Mouse (Mus musculus) gastrocnemius, adult 8-10 months (tissue): ENCODE results near the gene Psat1. TPM values are rescaled to one million over a fixed set of nuclear protein-coding genes. Genes with fewer than 3 reads are reported as not detected.

Source experiments
- DNase-seq, 2 experiments: peaks; one replicate each; pipeline ENCODE4 v3.0.0; 2022; ENCODE audit warnings: low spot score in 2 of 2
- total RNA-seq, 4 experiments: library from RNA; stranded (reverse); gene quantifications; 2 replicates each; pipeline ENCODE4 v1.2.4; 2022

Psat1 gene
- total RNA-seq, 4 experiments from 2014 or later = 0.87 to 1.9 (median 1.0) TPM

DNA sequence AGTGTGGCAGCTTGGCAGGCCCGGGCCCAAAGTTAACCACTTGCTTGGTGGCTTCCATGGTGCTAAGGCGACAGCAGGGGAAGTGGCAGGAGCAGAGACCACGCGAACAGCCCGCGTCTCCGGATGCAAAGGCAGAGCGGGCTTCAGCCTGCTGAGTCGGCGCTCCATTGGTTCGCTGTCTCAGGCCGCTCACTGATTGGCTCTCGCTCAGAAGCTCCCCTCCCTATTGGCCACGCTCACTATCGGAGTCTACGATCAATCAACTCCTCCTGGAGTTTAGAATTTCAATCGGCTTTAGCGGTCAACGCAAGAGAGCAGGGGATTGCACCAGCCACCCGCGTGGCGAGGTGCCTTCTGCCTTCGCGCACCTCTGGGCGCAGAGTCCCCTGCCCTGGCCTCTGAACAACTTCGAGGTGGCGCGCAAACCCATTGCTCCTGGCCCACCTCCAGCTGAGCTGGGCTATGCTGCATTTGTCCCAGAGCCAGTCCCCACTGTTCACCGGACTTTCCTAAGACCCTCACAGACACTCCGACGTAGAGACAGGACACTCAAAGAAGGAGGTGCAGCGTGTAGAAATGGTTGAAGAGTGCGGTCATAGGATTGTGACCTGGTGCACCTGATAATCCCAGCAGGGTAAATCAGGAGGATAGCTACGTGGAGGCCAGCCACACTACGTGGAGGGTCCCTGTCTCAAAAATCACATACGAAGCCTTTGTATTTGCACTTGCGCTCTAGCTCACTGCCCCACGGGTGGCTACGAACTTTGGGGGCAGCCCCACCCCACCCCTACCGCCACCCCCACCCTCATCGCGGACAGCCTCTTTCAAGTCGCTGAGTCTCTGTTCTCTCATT lies 22.0 kb downstream of the Psat1 start:
- peak; percentile 57 to 61 for DNase-seq

- DNase-seq = peak in 1 of 2 experiments; percentile 9
These were observed 22.8 kb downstream of the Psat1 start for GRCm38 (mm10) chr19:15924181-15924865.

DNA sequence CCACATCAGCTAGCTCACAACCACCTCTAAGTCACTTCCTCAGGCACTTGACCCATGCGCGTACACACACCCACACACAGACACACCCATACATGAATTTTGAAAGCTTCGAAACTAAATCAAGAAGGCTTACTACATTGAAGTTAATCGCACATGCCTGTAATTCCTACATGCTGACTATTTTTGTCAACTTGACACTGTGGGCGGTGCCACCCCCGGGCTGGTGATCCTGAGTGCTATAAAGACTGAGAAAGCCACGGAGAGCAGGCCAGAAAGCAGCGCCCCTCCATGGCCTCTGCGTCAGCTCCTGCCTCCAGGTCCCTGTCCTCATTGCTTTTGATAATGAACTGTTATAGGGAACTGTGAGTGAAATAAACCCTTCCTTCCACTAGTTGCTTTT lies 23.7 kb downstream of the Psat1 start:
- no peak for DNase-seq

- DNase-seq = no peak
These were observed 27.8 kb downstream of the Psat1 start for GRCm38 (mm10) chr19:15919336-15919735.

DNA sequence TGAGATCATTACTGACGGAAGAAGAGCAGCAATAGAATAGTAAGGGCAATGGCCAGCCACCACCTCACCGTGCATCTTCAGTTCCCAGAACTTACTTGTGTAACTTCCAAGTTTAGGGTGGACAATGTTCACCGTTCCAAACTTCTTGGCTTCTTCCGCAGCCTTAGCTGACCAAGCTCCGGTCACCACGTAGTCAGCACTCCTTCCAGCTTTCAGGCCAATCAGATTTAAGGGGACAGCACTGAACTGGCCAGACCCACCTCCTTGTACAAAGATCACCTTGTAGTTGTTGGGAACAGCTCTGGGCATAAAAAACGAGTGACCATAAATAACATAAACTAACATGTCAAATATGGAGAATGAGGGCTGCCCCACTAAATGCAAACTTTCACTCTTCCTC lies 29.0 kb downstream of the Psat1 start:
- DNase-seq = no peak

DNA sequence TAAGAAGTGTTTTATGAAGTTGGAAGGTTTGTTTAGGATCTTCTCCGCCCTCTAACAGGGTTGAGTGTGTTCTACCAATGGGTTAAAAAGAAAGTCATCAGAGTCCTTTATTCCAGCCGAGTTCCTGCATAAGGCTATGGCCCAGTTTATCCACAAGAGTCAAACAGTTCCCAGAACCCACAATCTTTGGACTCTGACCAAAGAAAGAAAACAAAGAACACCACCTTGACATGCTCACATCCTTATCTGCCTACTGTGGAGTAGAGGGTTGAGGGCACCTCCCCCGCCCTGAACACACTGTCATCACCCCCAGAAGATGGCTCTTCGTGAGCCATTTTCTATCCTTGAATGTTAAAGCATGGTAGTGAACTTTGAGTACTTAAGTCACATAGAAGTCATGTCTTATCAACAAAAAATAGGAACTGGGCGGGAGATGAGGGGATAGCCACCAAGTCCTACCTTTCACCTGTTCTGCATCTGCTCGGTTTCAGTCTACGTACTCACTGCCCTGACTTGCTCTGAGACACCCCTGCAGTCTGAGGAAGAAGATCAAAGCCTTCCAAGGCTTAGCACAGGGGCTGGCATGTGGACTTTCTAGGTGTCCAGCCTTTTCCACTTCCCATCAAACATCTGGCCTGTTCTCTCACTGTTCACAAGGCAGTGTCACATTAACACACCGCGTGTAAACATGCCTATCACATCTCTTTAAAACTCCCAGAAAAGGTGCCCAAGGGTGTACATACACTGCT lies 33.7 kb downstream of the Psat1 start:
- DNase-seq = no peak

- no peak for DNase-seq
These were observed 35.7 kb downstream of the Psat1 start for GRCm38 (mm10) chr19:15911441-15911840.

DNA sequence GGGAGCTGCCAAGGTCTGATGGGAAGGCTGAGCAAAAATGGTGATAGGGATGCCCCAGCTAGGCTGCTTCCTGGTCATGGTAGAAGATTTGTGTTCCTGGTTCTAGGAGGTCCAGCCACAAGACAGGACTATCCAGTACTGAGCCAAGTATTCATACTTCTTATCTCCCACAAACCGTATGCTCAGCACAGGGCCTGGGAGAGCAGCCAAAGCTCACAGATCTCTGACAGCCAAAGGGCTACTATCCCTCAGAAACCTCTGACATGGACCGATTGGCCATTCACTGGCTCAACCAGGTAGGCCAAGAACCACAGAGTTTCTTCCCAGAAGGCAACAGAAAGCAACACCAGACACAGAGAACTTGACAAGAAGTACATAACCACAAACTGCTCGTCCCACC lies 36.1 kb downstream of the Psat1 start:
- DNase-seq = no peak

- DNase-seq = no peak
These were observed 36.6 kb downstream of the Psat1 start for GRCm38 (mm10) chr19:15910488-15910887.

GRCm38 (mm10) chr19:15908016-15908415 lies 39.1 kb downstream of the Psat1 start:
- DNase-seq = no peak

DNA sequence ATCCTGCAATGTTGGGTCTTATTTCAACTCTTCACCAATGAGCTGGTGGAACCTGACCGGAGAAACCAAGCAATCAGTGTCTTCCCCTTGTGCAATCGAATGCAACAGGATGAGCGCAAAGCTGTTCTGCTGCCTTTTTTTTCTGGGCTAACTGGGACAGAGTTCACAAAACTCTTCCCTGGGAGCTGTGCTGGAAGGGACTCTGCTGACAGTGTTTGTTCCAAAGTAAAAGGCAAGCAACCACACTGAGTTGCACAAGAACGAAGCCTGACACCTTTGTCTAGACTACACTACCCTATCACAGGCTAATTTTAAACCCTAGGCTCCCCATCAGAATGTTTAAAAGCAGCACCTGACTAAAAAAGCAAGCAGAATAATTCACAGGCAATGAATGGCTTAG lies 42.4 kb downstream of the Psat1 start:
- no peak for DNase-seq

DNA sequence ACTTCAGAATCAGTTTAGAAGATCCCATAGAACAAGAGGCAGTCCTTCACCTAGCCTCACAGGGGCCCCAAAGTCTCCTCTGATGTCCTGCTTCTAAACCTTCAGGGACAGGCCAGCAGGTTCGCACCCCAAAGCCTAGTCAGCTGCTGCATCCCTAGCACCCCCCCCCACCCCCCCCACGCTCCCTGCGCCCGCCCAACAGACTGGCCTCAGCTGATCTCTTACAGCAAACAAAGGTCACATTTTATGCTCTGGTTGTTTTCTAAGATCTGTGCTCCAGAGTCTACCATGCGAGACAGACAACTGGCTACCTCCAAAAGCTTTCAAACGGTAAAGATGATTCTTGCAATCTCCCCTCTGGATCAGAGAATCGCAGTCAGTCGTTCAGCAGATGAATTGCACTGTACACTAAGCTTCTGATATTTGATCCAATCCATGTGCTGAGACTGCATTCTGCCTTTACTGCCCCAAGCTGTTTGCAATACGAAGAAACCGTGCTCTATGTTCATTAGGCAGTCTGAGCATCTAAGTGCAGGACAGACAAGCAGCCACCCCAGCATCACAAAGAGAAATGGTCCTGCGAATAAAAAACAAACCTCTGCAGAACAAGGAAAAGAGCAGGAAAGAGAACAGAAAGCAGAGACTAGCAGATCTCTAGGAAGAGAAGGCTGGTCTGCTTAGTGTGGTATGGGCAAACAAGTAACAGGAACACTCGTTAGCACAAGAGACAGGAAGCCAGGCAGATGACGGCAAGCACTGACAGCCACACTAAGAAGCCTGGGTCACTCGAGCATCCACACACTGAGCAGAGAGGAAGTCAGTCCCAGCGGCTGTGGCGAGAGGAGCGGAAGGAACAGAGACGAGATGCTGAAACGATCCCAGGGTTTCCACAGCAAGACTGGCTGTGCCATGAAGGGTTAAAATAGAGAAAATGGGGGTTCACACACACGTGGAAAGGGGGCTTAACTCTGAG lies 43.3 kb downstream of the Psat1 start:
- DNase-seq = no peak

DNA sequence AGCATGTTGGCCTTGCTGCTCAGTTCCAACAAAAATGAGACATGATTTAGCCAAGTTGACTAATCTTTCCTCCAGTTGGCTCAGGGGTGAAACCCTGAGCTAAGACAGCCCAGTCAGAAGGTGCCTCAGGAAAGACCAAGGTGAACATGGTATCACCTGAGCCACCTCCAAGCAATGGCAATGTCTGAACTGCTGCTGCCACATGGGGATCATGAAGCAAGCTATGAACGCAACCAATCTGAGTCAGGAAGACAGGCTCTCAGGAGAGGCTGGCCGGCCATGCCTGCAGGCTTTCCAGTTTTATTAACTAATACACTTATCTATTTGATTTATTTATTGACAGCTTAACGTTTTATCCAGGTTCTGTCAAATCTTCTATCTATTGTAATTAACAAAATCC lies 51.5 kb downstream of the Psat1 start:
- no peak for DNase-seq

DNA sequence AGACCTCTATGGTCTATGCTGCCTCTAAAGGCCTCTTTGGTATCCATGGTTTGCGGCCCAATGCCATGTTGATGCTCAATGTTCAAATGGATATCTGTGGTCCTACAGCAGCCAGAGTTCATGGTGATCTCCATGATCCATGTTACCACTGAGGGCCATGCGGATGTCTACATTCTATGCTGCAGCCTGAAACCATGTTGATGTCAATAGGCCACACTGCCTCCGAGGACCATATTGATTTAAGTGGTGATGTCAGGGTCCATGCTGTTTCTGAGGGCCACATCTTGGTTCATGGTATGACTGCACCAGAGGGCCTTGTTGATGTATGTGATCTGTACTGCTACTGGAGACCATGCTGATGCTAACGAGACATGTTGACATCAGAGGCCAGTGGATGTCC lies 55.0 kb downstream of the Psat1 start:
- no peak for DNase-seq

DNA sequence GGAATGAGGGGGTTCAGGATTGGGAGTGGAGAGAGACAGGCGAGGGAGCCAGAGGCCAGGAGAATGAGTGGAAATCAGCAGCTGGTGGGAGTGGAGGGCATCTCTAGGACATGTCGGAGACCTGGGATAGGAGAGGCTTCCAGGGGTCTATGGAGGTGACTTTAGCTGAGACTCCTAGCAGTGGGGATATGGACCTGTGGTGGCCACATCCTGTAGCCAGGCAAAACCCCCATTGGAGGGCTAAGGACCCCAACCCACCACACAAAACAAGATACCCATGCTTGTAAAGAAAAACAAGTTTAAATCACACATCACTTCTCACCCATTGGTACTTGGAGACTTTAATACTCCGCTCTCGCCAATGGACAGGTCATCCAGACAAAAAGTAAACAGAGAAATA lies 58.7 kb downstream of the Psat1 start:
- no peak for DNase-seq

GRCm38 (mm10) chr19:15882705-15883426 lies 64.3 kb downstream of the Psat1 start:
- DNase-seq = no peak

DNA sequence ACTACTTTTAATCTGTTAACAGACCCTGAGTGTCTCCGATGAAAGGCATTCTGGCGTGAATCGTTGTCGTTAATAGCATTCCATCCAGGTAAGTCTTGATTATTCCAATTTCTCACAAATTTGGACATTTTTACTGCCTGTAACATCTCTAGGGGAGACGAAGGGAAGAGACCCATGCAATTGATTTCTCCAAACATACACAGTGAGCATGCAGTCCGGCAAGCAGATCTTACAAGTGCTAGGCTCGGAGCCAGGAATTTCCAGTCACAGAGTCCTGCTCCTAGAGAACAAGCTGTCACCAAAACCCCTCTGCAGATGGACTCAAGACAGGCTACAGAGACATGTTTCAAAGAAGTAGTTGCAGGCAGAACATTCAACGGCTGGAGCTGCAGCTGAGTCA lies 66.4 kb downstream of the Psat1 start:
- no peak for DNase-seq

GRCm38 (mm10) chr19:15879271-15879670 lies 67.9 kb downstream of the Psat1 start:
- no peak for DNase-seq

DNA sequence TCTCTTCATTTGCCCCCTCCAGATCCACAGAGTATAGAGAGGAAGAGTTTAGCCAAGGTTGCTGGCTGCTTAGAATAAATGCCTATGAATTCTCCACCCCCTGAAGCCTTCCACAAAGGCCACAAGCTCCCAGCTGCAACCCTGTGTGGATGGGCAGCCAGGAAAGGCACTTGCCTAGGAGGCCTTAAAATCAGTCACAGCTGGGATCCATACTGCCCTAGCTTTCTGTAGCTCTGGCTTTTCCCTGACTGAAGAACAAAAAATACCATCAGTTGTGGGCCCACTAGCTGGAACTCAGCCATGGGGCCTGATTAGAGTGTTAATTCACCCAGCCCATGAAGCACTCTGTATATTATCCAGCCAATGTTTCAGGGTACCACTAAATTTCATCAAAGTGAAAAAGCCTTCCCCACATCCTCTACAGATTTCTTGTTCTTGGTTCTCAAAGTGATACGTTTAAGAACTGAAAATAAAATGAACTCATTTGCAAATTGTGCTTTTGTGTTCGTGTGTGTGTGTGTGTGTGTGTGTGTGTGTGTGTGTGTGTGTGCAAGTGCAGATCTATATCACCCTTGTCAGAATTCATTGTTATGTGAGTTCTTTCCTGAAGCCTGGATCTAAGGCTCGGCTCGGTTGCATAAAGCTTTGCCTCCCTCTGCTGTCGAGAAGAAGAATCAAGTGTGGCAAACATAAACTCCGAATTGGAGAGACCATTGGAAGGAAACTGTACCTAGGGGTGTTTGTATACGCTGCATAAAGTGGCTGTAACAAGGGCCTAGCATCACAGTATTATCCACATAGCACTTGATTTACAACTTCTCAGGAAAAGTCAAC lies 78.1 kb downstream of the Psat1 start:
- no peak for DNase-seq
